Mouse (Mus musculus) kidney, postnatal 0 days (tissue): ENCODE measurements at regions not wholly inside any gene's neighbourhood (a gene's known extent, or its start where the extent isn't known, plus 50 kb on each side); places are given as distances from the start of the nearest gene placed in this dataset.

ENCODE experiments used
- ATAC-seq: fragments of 200-750 bp; cut with Nextera tagmentation; replicated peaks from 2 replicates; pipeline ENCODE4 v1.8.0; 2017; ENCODE audit warnings: low read depth, moderate number of reproducible peaks, moderate TSS enrichment, moderate library complexity; ENCODE audit not compliant: low FRiP score
- DNase-seq: peaks from one replicate; pipeline ENCODE4 v3.0.0-alpha.2; 2016; ENCODE audit warnings: low spot score
- H3K27ac ChIP-seq: fragments of 300-500 bp; sonication (generic); 2 replicates; pipeline ENCODE4 v1.5.1; 2014; ENCODE audit warnings: mild to moderate bottlenecking
- H3K27me3 ChIP-seq: fragments of 300-500 bp; sonication (generic); 2 replicates; pipeline ENCODE4 v1.6.1; 2014; ENCODE audit warnings: low read length, mixed read lengths; ENCODE audit not compliant: insufficient read depth
- H3K36me3 ChIP-seq: fragments of 300-500 bp; sonication (generic); 2 replicates; pipeline ENCODE4 v1.6.1; 2014; ENCODE audit warnings: low read length, mixed read lengths; ENCODE audit not compliant: insufficient read depth
- H3K4me1 ChIP-seq: fragments of 300-500 bp; sonication (generic); replicated peaks from 2 replicates; pipeline ENCODE4 v1.6.1; 2014; ENCODE audit warnings: antibody characterized with exemption, low read length, mixed read lengths; ENCODE audit not compliant: insufficient read depth
- H3K4me2 ChIP-seq: fragments of 300-500 bp; sonication (generic); 2 replicates; pipeline ENCODE4 v1.6.1; 2014; ENCODE audit warnings: mild to moderate bottlenecking, low read length, moderate library complexity, mixed read lengths
- H3K4me3 ChIP-seq: fragments of 300-500 bp; sonication (generic); replicated peaks from 2 replicates; pipeline ENCODE4 v1.5.1; 2014; ENCODE audit warnings: low read depth, low read length
- H3K9ac ChIP-seq: fragments of 300-500 bp; sonication (generic); 2 replicates; pipeline ENCODE4 v1.6.1; 2014; ENCODE audit warnings: low read depth, low read length
- H3K9me3 ChIP-seq: fragments of 300-500 bp; sonication (generic); replicated peaks from 2 replicates; pipeline ENCODE4 v1.6.1; 2016; ENCODE audit warnings: low read length, inconsistent platforms, mixed read lengths
- CTCF ChIP-seq: IDR thresholded peaks from 2 replicates; pipeline ENCODE4 v1.5.1; 2016; ENCODE audit warnings: antibody characterized with exemption, low read depth, mild to moderate bottlenecking, moderate library complexity
- WGBS: fragments of 180-500 bp; shearing (Covaris S2); extraction: QIAGEN DNeasy Blood & Tissue Kit; methylation state at CpG from one replicate; pipeline ENCODE4 v1.1.7; 2014; 5-methylcytosine and 5-hydroxymethylcytosine counted together

- no peak for ATAC-seq
Observed at GRCm38 (mm10) chr8:88417307-88418095, 55.5 kb upstream of the Brd7 start.

GRCm38 (mm10) chr8:88423264-88423663 is 61.3 kb upstream of the Brd7 start:
- Histone ChIP-seq H3K9me3 (no peaks in the 10 kb centered on the region; the same call in 1 of the 2 replicates), H3K27ac (no peak overlapping the region), H3K4me2 (no peak overlapping the region), H3K4me3 (no peak overlapping the region), H3K36me3 (no peaks in the 10 kb centered on the region), H3K4me1 (no peaks in the 10 kb centered on the region), H3K27me3 (no peaks in the 10 kb centered on the region), H3K9ac (no peak overlapping the region)
- 78% methylated on average over 2 of the region's 2 CpGs for WGBS
- no peak for TF ChIP-seq CTCF
- no peak for ATAC-seq
- no peak for DNase-seq

More at GRCm38 (mm10) chr8:88417307-88418095, 55.5 kb upstream of the Brd7 start:
- no peaks in the 10 kb centered on the region for H3K36me3 ChIP-seq
- no peak overlapping the region for H3K4me2 ChIP-seq
- no peaks in the 10 kb centered on the region for H3K9me3 ChIP-seq
- no peaks in the 10 kb centered on the region for H3K27me3 ChIP-seq
- no peaks in the 10 kb centered on the region for H3K4me1 ChIP-seq
- no peak overlapping the region for H3K4me3 ChIP-seq
- no peak for DNase-seq
- no peak overlapping the region for H3K9ac ChIP-seq
- 52% methylated on average over 13 of the region's 13 CpGs for WGBS
- H3K27ac ChIP-seq, result no peak overlapping the region
- TF ChIP-seq CTCF, result no peak

GRCm38 (mm10) chr8:88428560-88428959 is 66.6 kb upstream of the Brd7 start:
- DNase-seq, result no peak
- TF ChIP-seq CTCF, result no peak

GRCm38 (mm10) chr8:88431389-88431788 is 69.4 kb upstream of the Brd7 start:
- Histone ChIP-seq H3K27me3 (no peaks in the 10 kb centered on the region), H3K4me1 (no peaks in the 10 kb centered on the region), H3K9ac (no peak overlapping the region), H3K4me3 (no peak overlapping the region), H3K4me2 (no peak overlapping the region), H3K36me3 (no peaks in the 10 kb centered on the region), H3K9me3 (no peaks in the 10 kb centered on the region), H3K27ac (no peak overlapping the region)
- ATAC-seq (no peak), DNase-seq (no peak)
- WGBS, result 24% methylated on average over 6 of the region's 6 CpGs
- no peak for TF ChIP-seq CTCF

More at GRCm38 (mm10) chr8:88428560-88428959, 66.6 kb upstream of the Brd7 start:
- no peaks in the 10 kb centered on the region; the same call in 1 of the 2 replicates for H3K9me3 ChIP-seq
- no peak overlapping the region for H3K9ac ChIP-seq
- 67% methylated on average over 5 of the region's 5 CpGs for WGBS
- ATAC-seq, result no peak
- no peaks in the 10 kb centered on the region for H3K4me1 ChIP-seq
- H3K4me3 ChIP-seq, result no peak overlapping the region
- H3K27ac ChIP-seq, result no peak overlapping the region
- H3K27me3 ChIP-seq, result no peaks in the 10 kb centered on the region
- no peaks in the 10 kb centered on the region for H3K36me3 ChIP-seq
- H3K4me2 ChIP-seq, result no peak overlapping the region

DNA sequence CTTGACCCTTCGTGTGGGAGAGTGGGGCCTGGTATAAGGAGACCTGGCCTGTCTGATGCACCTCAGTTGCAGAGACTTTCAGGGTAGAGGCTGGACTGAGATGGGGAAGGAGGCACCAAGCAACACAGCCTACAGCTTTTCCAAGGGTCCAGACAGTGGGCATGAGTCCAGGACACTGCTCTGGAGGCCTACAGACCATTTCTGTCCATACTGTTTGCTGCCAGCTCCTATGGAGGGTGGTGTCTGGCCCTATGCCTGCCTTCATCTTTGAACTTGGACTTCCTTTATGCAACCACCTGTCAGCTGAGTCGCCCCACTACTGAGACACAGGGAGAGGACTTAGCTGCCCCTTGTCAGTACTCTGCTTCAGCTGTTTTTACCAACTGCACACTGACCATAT is 73.7 kb upstream of the Brd7 start:
- no peaks in the 10 kb centered on the region for H3K4me1 ChIP-seq
- no peak overlapping the region for H3K4me3 ChIP-seq
- no peak overlapping the region for H3K27ac ChIP-seq
- H3K9ac ChIP-seq, result no peak overlapping the region
- TF ChIP-seq CTCF, result no peak
- ATAC-seq (no peak), DNase-seq (no peak)
- 0 out of 2 replicates have a peak, but pooled peaks cover 3% of the 10 kb centered on the region for H3K27me3 ChIP-seq
- no peaks in the 10 kb centered on the region for H3K36me3 ChIP-seq
- no peaks in the 10 kb centered on the region for H3K9me3 ChIP-seq
- no peak overlapping the region for H3K4me2 ChIP-seq
- 88% methylated on average over 2 of the region's 2 CpGs for WGBS

- no peak overlapping the region for H3K27ac ChIP-seq
- H3K36me3 ChIP-seq, result no peaks in the 10 kb centered on the region
- H3K9me3 ChIP-seq, result no peaks in the 10 kb centered on the region
- no peak overlapping the region for H3K4me2 ChIP-seq
- WGBS, result 59% methylated on average over 15 of the region's 15 CpGs
- no peaks in the 10 kb centered on the region for H3K4me1 ChIP-seq
- no peak for ATAC-seq
- no peak overlapping the region for H3K4me3 ChIP-seq
- no peak overlapping the region for H3K9ac ChIP-seq
- no peak for TF ChIP-seq CTCF
- 0 out of 2 replicates have a peak, but pooled peaks cover 3% of the 10 kb centered on the region for H3K27me3 ChIP-seq
- no peak for DNase-seq
Observed at GRCm38 (mm10) chr8:88440219-88440618, 78.2 kb upstream of the Brd7 start.
